Mouse (Mus musculus) ES-E14 (cell line): ENCODE measurements around the gene Zfp217. TPM values are rescaled to one million over a fixed set of nuclear protein-coding genes. Genes with fewer than 3 reads are reported as not detected.

Source experiments
- DNase-seq: peaks from one replicate; pipeline ENCODE4 v3.0.0-alpha.2; 2013; ENCODE audit warnings: low read depth, low spot score
- H3K27ac ChIP-seq: 2 replicates; pipeline ENCODE4 v1.5.1; 2012; ENCODE audit warnings: low read depth, mild to moderate bottlenecking, low read length, moderate library complexity, mixed read lengths; ENCODE audit not compliant: poor library complexity, insufficient read depth, severe bottlenecking
- H3K36me3 ChIP-seq: 2 replicates; pipeline ENCODE4 v1.6.1; 2012; ENCODE audit warnings: mild to moderate bottlenecking, low read length, moderate library complexity, mixed read lengths; ENCODE audit not compliant: control insufficient read depth, poor library complexity, insufficient read depth, severe bottlenecking
- H3K4me1 ChIP-seq, 2 experiments: fragments of 150-350 bp in 1 of 2; sonication (generic) in 1 of 2; 2 replicates each; pipeline ENCODE4 v1.6.1; 2012; ENCODE audit warnings: low read length in 2 of 2, mild to moderate bottlenecking in 1 of 2, mixed read lengths in 1 of 2; ENCODE audit not compliant: control insufficient read depth in 2 of 2, insufficient read depth in 2 of 2, poor library complexity in 1 of 2
- H3K4me3 ChIP-seq, 2 experiments: fragments of 150-350 bp in 1 of 2; sonication (generic) in 1 of 2; 2 replicates each; pipeline ENCODE4 v1.5.1; 2012; ENCODE audit warnings: low read length in 2 of 2, low read depth in 1 of 2, mild to moderate bottlenecking in 1 of 2, mixed read lengths in 1 of 2; ENCODE audit not compliant: insufficient read depth in 1 of 2, poor library complexity in 1 of 2, severe bottlenecking in 1 of 2
- H3K9ac ChIP-seq: 2 replicates; pipeline ENCODE4 v1.6.1; 2012; ENCODE audit warnings: low read depth, mild to moderate bottlenecking, low read length, mixed read lengths; ENCODE audit not compliant: poor library complexity, insufficient read depth, severe bottlenecking
- H3K9me3 ChIP-seq: fragments of 150-350 bp; sonication (generic); 2 replicates; pipeline ENCODE4 v1.6.1; 2012; ENCODE audit warnings: low read depth, mild to moderate bottlenecking, low read length; ENCODE audit not compliant: control insufficient read depth, insufficient read depth
- CHD2 ChIP-seq: IDR thresholded peaks from 2 replicates; pipeline ENCODE4 v1.6.1; 2014; ENCODE audit warnings: mild to moderate bottlenecking, low read depth, low read length, inconsistent platforms
- HCFC1 ChIP-seq: IDR thresholded peaks from 2 replicates; pipeline ENCODE4 v1.6.1; 2012; ENCODE audit warnings: low read length, inconsistent platforms, borderline replicate concordance; ENCODE audit not compliant: insufficient read depth
- MAFK ChIP-seq: IDR thresholded peaks from 2 replicates; pipeline ENCODE4 v1.6.1; 2014; ENCODE audit warnings: mild to moderate bottlenecking, low read depth, low read length, inconsistent platforms; ENCODE audit not compliant: insufficient read depth
- ZC3H11A ChIP-seq: IDR thresholded peaks from 2 replicates; pipeline ENCODE4 v1.6.1; 2012; ENCODE audit warnings: low read depth, mild to moderate bottlenecking, inconsistent platforms, low read length, borderline replicate concordance
- ZNF384 ChIP-seq: IDR thresholded peaks from 2 replicates; pipeline ENCODE4 v1.6.1; 2012; ENCODE audit warnings: low read depth, low read length, inconsistent platforms
- in situ Hi-C, 2 experiments: fragments of 600-800 bp; cut with MboI; formaldehyde crosslinking; loops; one replicate each; pipeline ENCODE4 v1.15.1; 2025; ENCODE audit warnings: low sequenced_read_pairs in 2 of 2, inconsistent platforms in 1 of 2; ENCODE audit not compliant: unreplicated experiment in 2 of 2
- total RNA-seq: library from RNA; depleted of rRNA; stranded (reverse); fragments of 300-350 nt; gene quantifications from 2 replicates; pipeline ENCODE4 v1.2.3, GENCODE M21; 2012

Zfp217 gene
- total RNA-seq, 1 experiment, result 23.2 TPM

DNA sequence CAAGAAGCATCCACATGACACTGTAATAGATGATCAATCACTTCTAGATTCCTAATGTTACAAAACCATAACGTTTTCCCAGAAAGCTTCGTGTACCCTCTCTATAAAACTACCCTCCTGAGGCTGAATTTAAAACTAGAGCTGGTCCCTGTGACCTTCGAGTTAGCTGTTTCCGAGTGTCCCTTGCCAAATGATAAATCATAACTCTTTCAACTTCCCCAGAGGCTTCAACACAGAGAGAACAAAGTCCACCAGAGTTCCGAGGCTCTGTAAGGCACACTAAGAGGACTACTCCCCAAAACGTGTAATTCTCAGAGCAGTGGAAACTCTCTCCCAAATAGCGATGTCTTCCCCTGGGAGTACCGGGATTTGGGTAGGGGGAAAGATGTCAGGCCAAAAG, 29.4 kb upstream of the Zfp217 start:
- Histone ChIP-seq H3K36me3 (no peaks in the 10 kb centered on the region), H3K4me3 (no peak overlapping the region), H3K9me3 (no peaks in the 10 kb centered on the region), H3K27ac (no peak overlapping the region), H3K9ac (no peak overlapping the region), H3K4me1 (peaks cover 18 to 28% of the 10 kb centered on the region in 2 experiments)
- TF ChIP-seq ZC3H11A (no peak), MAFK (no peak)
- in situ Hi-C loops, result no loop called here
- DNase-seq, result no peak

DNA sequence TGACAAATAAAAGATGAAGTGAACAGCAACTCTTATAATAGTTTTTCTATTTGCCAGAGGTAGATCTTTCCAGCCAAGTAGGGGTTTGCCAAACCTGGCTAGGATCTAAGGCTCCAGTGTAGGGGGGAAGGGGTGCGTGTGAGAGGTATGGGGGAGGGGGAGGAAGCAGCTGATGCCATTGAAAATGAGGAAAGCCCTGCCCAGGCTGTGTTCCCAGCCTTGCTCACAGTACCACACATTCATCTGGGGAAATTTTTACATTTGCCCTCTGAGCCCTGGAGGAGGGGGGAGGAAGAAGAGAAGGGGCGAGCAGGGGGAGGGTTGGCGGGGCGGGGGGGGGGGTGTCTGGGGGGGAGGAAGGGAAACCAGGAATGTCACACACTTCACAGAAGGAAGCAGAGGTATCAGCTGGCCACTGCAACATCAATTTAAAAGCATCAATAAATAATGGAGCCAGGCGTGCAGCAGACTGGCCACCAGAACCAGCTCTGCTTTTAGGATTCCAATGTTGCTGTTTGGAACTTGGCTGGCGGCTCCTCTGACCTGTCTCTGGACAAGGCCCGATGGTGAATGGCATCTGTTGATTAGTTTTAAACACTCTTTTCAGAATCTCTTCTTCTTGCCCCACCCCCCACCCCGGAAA, 28.5 kb upstream of the Zfp217 start:
- H3K4me3 ChIP-seq, result no peak overlapping the region
- DNase-seq, result no peak
- no peak overlapping the region for H3K27ac ChIP-seq
- H3K4me1 ChIP-seq, result peaks cover 18 to 26% of the 10 kb centered on the region in 2 experiments
- no peaks in the 10 kb centered on the region for H3K9me3 ChIP-seq
- no peak for TF ChIP-seq MAFK
- no peak for TF ChIP-seq HCFC1
- TF ChIP-seq ZC3H11A, result no peak
- TF ChIP-seq ZNF384, result no peak
- TF ChIP-seq CHD2, result no peak
- H3K36me3 ChIP-seq, result no peaks in the 10 kb centered on the region
- no peak overlapping the region for H3K9ac ChIP-seq
- in situ Hi-C loops, result no loop called here

DNA sequence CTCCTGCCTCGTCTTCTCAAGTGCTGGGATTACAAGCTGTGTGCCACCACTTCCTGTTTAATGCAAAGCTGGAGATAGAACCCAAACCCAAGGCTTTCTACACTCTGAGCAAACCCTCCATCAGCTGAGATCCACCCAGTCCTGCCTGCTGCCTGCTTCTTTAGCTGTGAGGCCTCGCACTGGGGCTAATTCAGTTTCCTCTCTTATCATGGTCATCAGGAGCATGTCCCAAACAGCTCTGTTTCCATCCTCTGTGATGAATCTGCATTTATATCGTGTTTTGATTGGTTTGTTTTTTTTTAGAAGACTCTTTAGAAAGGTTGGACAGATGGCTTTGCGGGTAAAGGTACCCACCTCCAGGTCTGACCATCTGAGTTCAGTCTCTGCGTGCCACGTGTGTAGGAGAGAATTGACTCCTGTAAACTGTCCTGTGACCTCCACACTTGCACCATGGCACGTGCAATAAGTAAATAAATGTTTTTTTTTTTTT, 27.8 kb upstream of the Zfp217 start:
- Histone ChIP-seq H3K4me3 (no peak overlapping the region), H3K9me3 (no peaks in the 10 kb centered on the region), H3K9ac (no peak overlapping the region), H3K27ac (no peak overlapping the region), H3K36me3 (no peaks in the 10 kb centered on the region), H3K4me1 (peaks cover 18 to 23% of the 10 kb centered on the region in 2 experiments)
- in situ Hi-C loops, result no loop called here
- no peak for TF ChIP-seq ZC3H11A
- no peak for TF ChIP-seq MAFK
- TF ChIP-seq CHD2, result no peak
- TF ChIP-seq ZNF384, result no peak
- no peak for TF ChIP-seq HCFC1
- no peak for DNase-seq

DNA sequence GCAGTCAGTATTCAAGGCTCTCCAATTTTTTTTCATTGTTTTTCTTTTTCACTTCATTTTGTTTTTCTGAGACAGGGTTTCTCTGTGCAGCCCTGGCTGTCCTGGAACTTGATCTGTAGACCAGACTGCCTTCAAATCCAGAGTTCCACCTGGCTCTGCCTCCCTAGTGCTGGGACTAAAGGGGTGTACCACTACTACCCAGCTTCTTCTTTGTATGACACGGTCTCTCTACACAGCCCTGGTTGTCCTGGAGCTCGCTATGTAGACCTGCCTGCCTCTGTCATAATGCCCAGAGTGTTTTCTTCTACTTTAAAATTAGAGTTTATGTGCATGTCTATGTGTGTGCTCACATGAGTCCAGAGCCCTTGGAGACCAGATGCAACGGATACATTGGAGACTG, 27.3 kb upstream of the Zfp217 start:
- DNase-seq, result no peak
- in situ Hi-C loops, result no loop called here
- H3K4me1 ChIP-seq, result peaks cover 18 to 23% of the 10 kb centered on the region in 2 experiments
- no peak overlapping the region for H3K9ac ChIP-seq
- no peak for TF ChIP-seq MAFK
- H3K4me3 ChIP-seq, result no peak overlapping the region
- H3K27ac ChIP-seq, result no peak overlapping the region
- no peaks in the 10 kb centered on the region for H3K9me3 ChIP-seq
- H3K36me3 ChIP-seq, result no peaks in the 10 kb centered on the region

DNA sequence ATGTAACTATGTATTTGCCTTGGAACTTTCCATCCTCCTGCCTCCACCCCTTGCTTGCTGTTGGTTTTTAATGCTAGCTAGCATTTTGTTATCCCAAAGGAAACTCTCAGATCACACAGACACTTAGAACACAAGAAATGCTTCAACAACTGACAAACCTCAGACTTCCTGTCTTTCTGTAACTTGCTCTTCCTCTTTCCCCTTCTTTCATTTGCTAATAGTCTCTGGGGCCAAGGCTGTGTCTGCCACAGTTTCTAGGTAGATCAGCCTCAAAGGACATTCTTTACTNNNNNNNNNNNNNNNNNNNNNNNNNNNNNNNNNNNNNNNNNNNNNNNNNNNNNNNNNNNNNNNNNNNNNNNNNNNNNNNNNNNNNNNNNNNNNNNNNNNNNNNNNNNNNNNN, 21.2 kb upstream of the Zfp217 start:
- Histone ChIP-seq H3K36me3 (no peaks in the 10 kb centered on the region), H3K4me1 (peaks cover 6 to 14% of the 10 kb centered on the region in 2 experiments), H3K4me3 (no peak overlapping the region), H3K9ac (no peak overlapping the region), H3K27ac (no peak overlapping the region), H3K9me3 (no peaks in the 10 kb centered on the region)
- TF ChIP-seq MAFK (no peak), ZC3H11A (no peak), ZNF384 (no peak), HCFC1 (no peak)
- no peak for DNase-seq
- in situ Hi-C loops, result no loop called here
